Mouse (Mus musculus) myocyte (in vitro differentiated cells): Measurements from ENCODE around the gene 6030408B16Rik.

ENCODE experiments used
- CEBPB ChIP-seq: IDR thresholded peaks from 2 replicates; pipeline ENCODE4 v1.6.1; 2011; ENCODE audit warnings: mild to moderate bottlenecking, moderate library complexity; ENCODE audit not compliant: poor library complexity, insufficient read depth, severe bottlenecking
- E2F4 ChIP-seq: IDR thresholded peaks from one replicate; pipeline ENCODE4 v1.6.1; 2011; ENCODE audit warnings: mild to moderate bottlenecking, control low read depth, moderate library complexity; ENCODE audit not compliant: insufficient read depth
- MAX ChIP-seq: IDR thresholded peaks from one replicate; pipeline ENCODE4 v1.6.1; 2011; ENCODE audit warnings: low read depth, mild to moderate bottlenecking, control low read depth
- MYOD1 ChIP-seq, 3 experiments: IDR thresholded peaks; one replicate each; pipeline ENCODE4 v1.6.1; 2011; ENCODE audit warnings: control low read depth in 2 of 3, low read depth in 2 of 3, mild to moderate bottlenecking in 2 of 3, moderate library complexity in 1 of 3; ENCODE audit not compliant: insufficient read length in 2 of 3, control insufficient read depth in 1 of 3
- POLR2A ChIP-seq: IDR thresholded peaks from one replicate; pipeline ENCODE4 v1.6.1; 2011; ENCODE audit warnings: low read depth, mild to moderate bottlenecking, control low read depth, moderate library complexity; ENCODE audit not compliant: insufficient read length
- POLR2AphosphoS2 ChIP-seq: IDR thresholded peaks from one replicate; pipeline ENCODE4 v1.6.1; 2011; ENCODE audit warnings: low read depth, control low read depth; ENCODE audit not compliant: insufficient read length
- SRF ChIP-seq: IDR thresholded peaks from one replicate; pipeline ENCODE4 v1.6.1; 2011; ENCODE audit warnings: low read depth; ENCODE audit not compliant: control insufficient read depth, insufficient read length
- TCF12 ChIP-seq: IDR thresholded peaks from one replicate; pipeline ENCODE4 v1.6.1; 2011; ENCODE audit warnings: mild to moderate bottlenecking, control low read depth; ENCODE audit not compliant: poor library complexity, insufficient read depth, severe bottlenecking
- TCF3 ChIP-seq: IDR thresholded peaks from one replicate; pipeline ENCODE4 v1.6.1; 2011; ENCODE audit warnings: low read depth, control low read depth; ENCODE audit not compliant: insufficient read length
- USF1 ChIP-seq: IDR thresholded peaks from one replicate; pipeline ENCODE4 v1.6.1; 2011; ENCODE audit warnings: low read depth, mild to moderate bottlenecking, control low read depth, moderate library complexity

DNA sequence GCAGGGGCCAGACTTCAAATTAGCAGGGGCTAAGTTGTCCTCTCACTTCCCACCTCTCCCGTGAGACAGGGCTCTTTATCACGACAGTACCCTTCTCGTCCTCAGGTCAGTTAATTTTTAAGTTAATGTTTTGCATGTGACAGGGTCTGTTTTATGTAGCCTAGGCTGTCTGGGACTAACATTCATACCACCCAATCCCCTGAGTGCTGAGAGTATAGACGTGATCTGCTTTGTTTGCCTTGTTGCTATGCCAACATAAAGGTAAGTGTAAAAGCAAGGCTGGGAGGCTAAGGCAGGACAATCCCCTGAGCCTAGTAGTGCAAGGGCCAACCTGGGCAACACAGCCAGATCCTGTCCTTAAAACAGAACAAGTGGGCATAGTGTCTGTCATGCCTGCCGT is 16.5 kb downstream of the 6030408B16Rik start:
- TF ChIP-seq POLR2A (no peak), TCF3 (no peak), POLR2AphosphoS2 (no peak), SRF (no peak), E2F4 (no peak), TCF12 (no peak), CEBPB (no peak), MAX (no peak), USF1 (no peak), MYOD1 (IDR thresholded peaks at IDR 0.05; ENCODE audit: control insufficient read depth in 1 of 3, insufficient read length in 2 of 3, low read depth in 2 of 3) (no peak)
